Mouse (Mus musculus) hematopoietic stem cell, adult 5-6 weeks (primary cell): ENCODE measurements around the gene Fpr1. TPM values are rescaled to one million over a fixed set of nuclear protein-coding genes. Genes with fewer than 3 reads are reported as not detected.
A peak's percentile ranks its signal among the peaks of the same experiment; 100 is the strongest.
"Not testable (repeated sequence)": the region's sequence is repeated elsewhere in the genome, so short reads cannot be mapped to it uniquely, and the experiment has no call there.

Experiments used
- ATAC-seq, 2 experiments: fragments of 125-278 bp in 1 of 2; replicated peaks in 1 of 2; 2 replicates each; pipeline ENCODE4 v1.8.0; 2016 to 2017; ENCODE audit warnings: inconsistent platforms in 2 of 2, mild to moderate bottlenecking in 2 of 2, moderate number of reproducible peaks in 2 of 2, low read depth in 1 of 2, moderate TSS enrichment in 1 of 2; ENCODE audit not compliant: low FRiP score in 2 of 2, poor library complexity in 2 of 2, severe bottlenecking in 2 of 2, insufficient read depth in 1 of 2, low TSS enrichment in 1 of 2
- total RNA-seq: library from RNA; stranded (forward); fragments of 172-1452, 232-1000 nt; gene quantifications from 2 replicates; pipeline ENCODE4 v1.2.3, GENCODE M21; 2017

The Fpr1 gene
- total RNA-seq, 1 experiment from 2014 or later: 2.7 TPM

GRCm38 (mm10) chr17:17860110-17860509 is 23.6 kb downstream of the Fpr1 start:
- ATAC-seq: peak; percentile 87 to 89

GRCm38 (mm10) chr17:17857446-17857845 is 26.3 kb downstream of the Fpr1 start:
- no peak for ATAC-seq

- no peak for ATAC-seq
These were observed 27.1 kb downstream of the Fpr1 start for GRCm38 (mm10) chr17:17856612-17857011.

- ATAC-seq: no peak
These were observed 28.5 kb downstream of the Fpr1 start, which contains the start of gene Has1 for GRCm38 (mm10) chr17:17855064-17855838. TSS of gene Has1 (minus strand) at chr17:17855205.

GRCm38 (mm10) chr17:17849906-17850712 is 33.6 kb downstream of the Fpr1 start:
- ATAC-seq: no peak

GRCm38 (mm10) chr17:17848988-17849387 is 34.8 kb downstream of the Fpr1 start:
- no peak for ATAC-seq

GRCm38 (mm10) chr17:17845187-17846027 is 38.3 kb downstream of the Fpr1 start:
- ATAC-seq: peak; percentile 61 to 77; a peak in 2 of 4 replicates

- ATAC-seq: not testable (repeated sequence)
These were observed 39.1 kb downstream of the Fpr1 start for GRCm38 (mm10) chr17:17844606-17845005.

GRCm38 (mm10) chr17:17843534-17844261 is 40.0 kb downstream of the Fpr1 start:
- no peak for ATAC-seq

- no peak for ATAC-seq
These were observed 42.9 kb downstream of the Fpr1 start for GRCm38 (mm10) chr17:17840796-17841195.

GRCm38 (mm10) chr17:17839276-17839675 is 44.5 kb downstream of the Fpr1 start:
- no peak for ATAC-seq

GRCm38 (mm10) chr17:17837919-17838701 is 45.6 kb downstream of the Fpr1 start:
- ATAC-seq: peak; percentile 97

GRCm38 (mm10) chr17:17837426-17837825 is 46.3 kb downstream of the Fpr1 start:
- ATAC-seq: no peak

- no peak for ATAC-seq
These were observed 47.6 kb downstream of the Fpr1 start for GRCm38 (mm10) chr17:17836101-17836500.

- no peak for ATAC-seq
These were observed 48.8 kb downstream of the Fpr1 start for GRCm38 (mm10) chr17:17834896-17835295.

GRCm38 (mm10) chr17:17830731-17831130 is 53.0 kb downstream of the Fpr1 start:
- no peak for ATAC-seq
